In genomic region chr6:99564766-99565165, GRCm38 (mm10) we compare ENCODE assay signal across 27 mouse cellular contexts.
"Had no signal": no experiment of that assay in that cellular context is flagged by ENCODE, and none has a peak within 500 bp of the region (broad histone marks: within the 10 kb centered on the region; RNA-seq: fewer than 3 reads in every experiment).

No protein-coding gene starts in this region.

- H3K36me3 ChIP-seq: heart, embryonic 13.5 days; heart, embryonic 15.5 days; hindbrain, embryonic 10.5 days; hindbrain, embryonic 13.5 days; hindbrain, embryonic 15.5 days; kidney, embryonic 15.5 days; limb, embryonic 13.5 days; limb, embryonic 15.5 days had no signal

- H3K4me2 ChIP-seq: heart, embryonic 11.5 days; heart, embryonic 13.5 days; heart, embryonic 15.5 days; hindbrain, embryonic 13.5 days; hindbrain, embryonic 15.5 days; kidney, embryonic 15.5 days; limb, embryonic 13.5 days; limb, embryonic 15.5 days had no signal

- H3K4me1 ChIP-seq: heart, embryonic 13.5 days; hindbrain, embryonic 10.5 days; hindbrain, embryonic 13.5 days; hindbrain, embryonic 15.5 days; kidney, embryonic 15.5 days; limb, embryonic 13.5 days; limb, embryonic 15.5 days had no signal

- DNase-seq: forebrain, postnatal 0 days; gastrocnemius, adult 2 months; gastrocnemius, postnatal 10 days; gastrocnemius, postnatal 25 days; heart, adult 11 months; heart, adult 2 months; heart, postnatal 4 days; kidney, adult 11 months; kidney, adult 2 months; kidney, adult 9 months; kidney, postnatal 14 days; kidney, postnatal 36 days; layer of hippocampus, adult 9-11 months; layer of hippocampus, postnatal 36 days; left cerebral cortex, postnatal 4 days had no signal

- H3K9ac ChIP-seq: forebrain, postnatal 0 days; heart, embryonic 13.5 days; heart, embryonic 15.5 days; hindbrain, embryonic 13.5 days; hindbrain, embryonic 15.5 days; kidney, embryonic 15.5 days; limb, embryonic 13.5 days; limb, embryonic 15.5 days had no signal

- H3K27ac ChIP-seq: gastrocnemius, adult 2 months; heart, adult 2 months; heart, embryonic 13.5 days; heart, embryonic 15.5 days; hindbrain, embryonic 10.5 days; hindbrain, embryonic 13.5 days; hindbrain, embryonic 15.5 days; hindbrain, postnatal 0 days; kidney, embryonic 15.5 days; kidney, postnatal 0 days; limb, embryonic 13.5 days; limb, embryonic 15.5 days had no signal

- H3K4me3 ChIP-seq: gastrocnemius, adult 2 months; heart, adult 2 months; heart, embryonic 13.5 days; heart, embryonic 15.5 days; hindbrain, embryonic 10.5 days; hindbrain, embryonic 13.5 days; hindbrain, embryonic 15.5 days; kidney, embryonic 15.5 days; limb, embryonic 13.5 days; limb, embryonic 15.5 days had no signal

- H3K27me3 ChIP-seq: heart, embryonic 13.5 days; heart, embryonic 15.5 days; hindbrain, embryonic 13.5 days; hindbrain, embryonic 15.5 days; kidney, embryonic 15.5 days; limb, embryonic 13.5 days; limb, embryonic 15.5 days had no signal

- H3K9me3 ChIP-seq: heart, embryonic 13.5 days; heart, embryonic 15.5 days; hindbrain, embryonic 10.5 days; hindbrain, embryonic 13.5 days; hindbrain, embryonic 15.5 days; kidney, embryonic 15.5 days; limb, embryonic 13.5 days; limb, embryonic 15.5 days had no signal

- ATAC-seq: forebrain, postnatal 0 days; hindbrain, postnatal 0 days; intestine, embryonic 16.5 days had no signal
